Mouse (Mus musculus) cerebellum, adult 11-12 months (tissue): ENCODE measurements at regions not wholly inside any gene's neighbourhood (a gene's known extent, or its start where the extent isn't known, plus 50 kb on each side); places are given as distances from the start of the nearest gene placed in this dataset.
A peak's percentile ranks its signal among the peaks of the same experiment; 100 is the strongest.

Experiments
- DNase-seq: peaks from one replicate; pipeline ENCODE4 v3.0.0; 2022

DNA sequence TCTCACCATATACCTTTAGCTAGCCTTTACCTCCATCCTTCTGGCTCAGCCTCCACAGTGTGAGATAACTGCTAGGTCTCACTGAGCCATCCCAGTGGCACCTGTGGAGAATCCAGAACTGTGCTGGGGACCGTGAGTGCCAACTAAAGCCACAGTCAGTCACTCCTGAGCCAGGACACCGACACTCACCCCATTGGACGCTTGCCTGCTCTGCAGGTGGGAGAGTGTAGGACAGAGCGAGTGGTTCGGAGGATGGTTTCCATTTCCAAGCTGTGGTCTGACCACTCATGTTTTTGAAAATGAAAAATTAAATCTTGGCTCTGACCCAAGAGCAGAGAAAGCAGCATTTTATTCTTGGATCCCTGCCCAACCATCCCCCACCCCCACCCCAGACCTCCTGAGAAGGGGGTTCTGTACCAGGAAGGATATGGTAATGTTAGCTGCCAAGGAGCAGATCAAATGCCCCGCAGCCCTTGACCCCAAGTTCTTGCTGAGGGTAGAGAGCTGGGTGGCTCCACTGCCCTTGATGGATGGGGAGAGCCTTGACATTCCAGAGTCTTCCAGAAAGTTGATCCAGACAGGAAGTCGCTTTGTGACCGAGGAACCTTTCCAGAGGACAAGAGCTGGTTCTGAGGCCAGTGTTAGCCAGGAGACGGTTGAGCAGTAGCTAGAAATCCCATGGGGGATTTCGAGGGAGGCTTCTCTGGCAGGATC lies 83.3 kb upstream of the Smim23 start:
- DNase-seq: peak; percentile 35

- DNase-seq: peak; percentile 54
These were observed 79.6 kb upstream of the Smim23 start for GRCm38 (mm10) chr11:32903970-32904369.

DNA sequence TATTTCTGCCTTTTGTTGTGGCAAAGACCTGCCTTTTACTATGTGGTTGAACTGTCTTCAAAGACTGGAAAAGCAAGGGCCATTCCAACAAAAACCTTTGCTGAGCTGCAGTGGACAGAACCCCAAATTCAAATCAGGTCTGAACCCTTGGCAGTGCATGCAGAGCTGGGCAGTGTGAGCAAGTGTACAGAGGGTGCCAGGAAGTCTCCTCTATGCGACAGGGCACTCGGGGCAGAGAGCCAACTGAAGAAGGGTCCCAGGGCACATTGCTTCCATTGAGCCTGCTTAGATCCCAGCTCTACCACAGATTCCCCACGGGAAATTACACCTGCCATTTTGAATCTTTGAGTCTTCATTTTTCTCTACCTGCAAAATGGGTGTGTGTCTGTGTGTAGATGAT lies 79.0 kb upstream of the Smim23 start:
- DNase-seq: peak; percentile 18

- DNase-seq: no peak
These were observed 78.5 kb upstream of the Smim23 start for GRCm38 (mm10) chr11:32902923-32903322.

DNA sequence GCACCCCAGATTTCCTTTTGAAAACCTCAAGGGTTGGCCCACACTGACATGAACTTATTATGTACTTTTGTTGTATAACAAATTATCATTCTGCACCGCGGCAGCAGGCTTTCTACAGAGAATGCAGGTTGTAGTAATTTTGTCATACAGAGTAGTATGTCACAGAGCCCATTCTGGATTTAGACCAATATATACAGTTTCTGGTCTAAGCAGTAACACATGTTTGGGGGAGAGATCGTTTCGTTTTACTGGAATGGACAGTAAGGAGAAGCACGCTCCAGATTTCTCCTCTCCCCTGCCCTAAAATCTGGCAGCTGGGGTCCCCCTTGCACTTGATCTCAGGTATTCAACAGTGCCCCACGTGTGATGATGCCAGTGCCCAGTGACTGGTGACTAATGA lies 76.0 kb upstream of the Smim23 start:
- DNase-seq: no peak

- no peak for DNase-seq
These were observed 75.3 kb upstream of the Smim23 start for GRCm38 (mm10) chr11:32899604-32900216.

- no peak for DNase-seq
These were observed 71.0 kb upstream of the Smim23 start for GRCm38 (mm10) chr11:32895400-32895799.

- no peak for DNase-seq
These were observed 68.9 kb upstream of the Smim23 start for GRCm38 (mm10) chr11:32893146-32893903.

DNA sequence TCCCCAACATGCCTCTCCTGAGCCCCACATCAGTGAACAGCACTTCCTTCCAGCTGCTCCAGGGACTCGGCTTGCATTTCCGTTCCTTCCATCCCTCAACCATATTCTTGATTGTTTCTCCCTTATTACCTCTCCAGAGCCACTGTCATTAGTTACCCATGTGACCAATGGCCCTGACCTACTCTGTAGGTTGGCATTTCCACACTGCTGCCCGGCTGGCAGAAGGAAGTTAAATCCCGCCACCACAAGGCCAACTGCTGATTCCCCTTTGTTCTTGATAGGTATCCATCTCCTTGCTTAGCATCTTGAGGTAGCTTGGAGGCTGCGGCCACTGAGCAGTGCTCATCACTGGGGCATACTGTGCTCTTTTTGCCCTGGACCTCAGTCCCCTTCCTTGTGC lies 68.1 kb upstream of the Smim23 start:
- no peak for DNase-seq

GRCm38 (mm10) chr11:32889248-32889647 lies 64.8 kb upstream of the Smim23 start:
- no peak for DNase-seq

DNA sequence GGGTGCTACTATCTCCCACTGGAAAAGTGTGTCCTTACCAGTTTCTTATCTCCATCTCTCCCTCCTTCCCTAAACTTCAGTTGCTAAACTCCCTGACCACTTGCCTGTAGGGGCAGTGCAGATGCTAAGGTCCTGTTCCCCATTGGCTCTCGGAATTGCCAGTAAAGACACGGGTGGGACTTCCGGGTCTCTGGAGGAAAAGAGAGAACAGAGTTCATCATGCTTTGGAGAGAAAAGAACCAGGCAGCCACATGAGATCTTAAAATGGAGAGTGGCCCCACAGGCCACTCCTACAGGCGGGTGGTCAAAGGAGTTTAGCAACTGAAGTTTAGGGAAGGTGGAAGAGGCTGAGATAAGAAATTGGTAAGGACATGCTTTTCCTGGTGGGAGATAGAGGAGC lies 60.3 kb upstream of the Smim23 start:
- DNase-seq: no peak

- no peak for DNase-seq
These were observed 58.9 kb upstream of the Smim23 start for GRCm38 (mm10) chr11:32883062-32883852.

DNA sequence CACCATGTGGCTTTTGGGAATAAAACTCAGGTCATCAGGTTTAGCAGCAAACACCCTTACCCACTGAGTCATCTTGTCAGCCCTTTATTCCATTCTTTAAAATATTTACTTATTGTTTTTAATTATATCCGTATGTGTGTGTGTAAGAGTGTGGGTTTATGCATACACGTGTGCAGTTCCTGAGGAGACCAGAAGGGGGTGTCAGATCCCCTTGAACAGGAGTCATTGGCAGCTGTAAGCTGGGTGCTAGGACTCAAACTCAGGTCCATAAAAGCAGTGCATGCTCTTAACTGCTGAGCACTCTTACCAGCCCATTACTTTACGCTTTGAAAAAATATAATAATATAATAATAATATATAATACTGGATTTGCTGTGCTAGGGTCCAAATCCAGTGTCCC lies 54.6 kb upstream of the Smim23 start:
- DNase-seq: no peak
